Mouse (Mus musculus): Measurements from ENCODE around the gene Apol9a. TPM values are rescaled to one million over a fixed set of nuclear protein-coding genes. Genes with fewer than 3 reads are reported as not detected.
"Not testable (repeated sequence)": the region's sequence is repeated elsewhere in the genome, so short reads cannot be mapped to it uniquely, and the experiment has no call there.

Gene Apol9a
- not detected in 2 replicates for polyA plus RNA-seq (2016; fragmentation: Nextera tagmentation; extraction: Ambion mirVana)

DNA sequence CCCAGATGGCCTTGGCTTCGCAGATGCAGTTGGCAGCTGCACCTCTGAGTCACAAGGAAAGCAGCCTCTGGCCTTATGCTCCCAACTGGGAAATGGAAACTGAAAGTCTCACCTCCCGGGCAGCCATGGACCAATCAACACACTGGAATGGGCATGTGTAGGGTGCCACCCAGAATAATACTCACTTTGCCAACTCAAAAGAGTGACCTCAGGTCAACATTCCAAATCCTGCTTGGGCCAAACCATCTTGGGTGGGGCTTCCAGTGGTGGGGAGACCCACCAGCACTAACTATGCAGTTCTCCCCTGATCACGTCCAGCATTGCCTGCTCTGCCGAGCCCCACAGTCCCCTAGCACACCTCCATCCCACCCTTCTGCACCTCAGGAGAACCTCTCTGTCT, at the start of gene Apol9a:
Gene Apol9a, minus strand, starts transcription at position 101 of the 400 bp plus-strand sequence.
- not testable (repeated sequence) for H3K4me3 ChIP-seq; H3K27ac ChIP-seq (replicated peaks); H3K4me1 ChIP-seq; H3K36me3 ChIP-seq (replicated peaks); H3K27me3 ChIP-seq (replicated peaks; ENCODE audit: low read depth, poor library complexity, severe bottlenecking); DNase-seq (ENCODE audit: low spot score); H3K9me3 ChIP-seq
- WGBS = 92% methylated on average over 3 of the region's 4 CpGs

DNA sequence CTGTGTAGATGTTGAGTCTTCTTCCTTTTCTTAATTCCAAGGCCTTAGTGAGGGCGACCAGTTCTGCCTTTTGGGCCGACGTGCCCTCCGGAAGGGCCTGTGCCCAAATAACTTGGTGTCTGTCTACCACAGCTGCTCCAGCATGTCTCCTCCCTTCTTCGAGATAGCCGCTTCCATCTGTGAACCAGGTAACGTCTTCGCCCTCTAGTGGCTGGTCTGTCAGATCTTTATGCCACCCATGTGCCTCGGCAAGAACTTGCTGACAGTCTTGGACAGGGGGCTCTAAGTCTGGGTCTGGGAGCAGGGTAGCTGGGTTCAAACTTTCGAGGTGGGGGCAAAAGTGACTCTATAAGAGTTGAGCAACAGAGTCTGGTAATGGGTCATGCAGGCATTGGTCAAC, 39.0 kb upstream of the Apol9a start:
- H3K4me3 ChIP-seq; H3K36me3 ChIP-seq (replicated peaks); H3K27me3 ChIP-seq (replicated peaks; ENCODE audit: low read depth, poor library complexity, severe bottlenecking); H3K4me1 ChIP-seq; H3K27ac ChIP-seq (replicated peaks); H3K9me3 ChIP-seq: not testable (repeated sequence)
- peak; percentile 15 for DNase-seq (ENCODE audit: low spot score)
- 54% methylated on average over 10 of the region's 10 CpGs for WGBS

DNA sequence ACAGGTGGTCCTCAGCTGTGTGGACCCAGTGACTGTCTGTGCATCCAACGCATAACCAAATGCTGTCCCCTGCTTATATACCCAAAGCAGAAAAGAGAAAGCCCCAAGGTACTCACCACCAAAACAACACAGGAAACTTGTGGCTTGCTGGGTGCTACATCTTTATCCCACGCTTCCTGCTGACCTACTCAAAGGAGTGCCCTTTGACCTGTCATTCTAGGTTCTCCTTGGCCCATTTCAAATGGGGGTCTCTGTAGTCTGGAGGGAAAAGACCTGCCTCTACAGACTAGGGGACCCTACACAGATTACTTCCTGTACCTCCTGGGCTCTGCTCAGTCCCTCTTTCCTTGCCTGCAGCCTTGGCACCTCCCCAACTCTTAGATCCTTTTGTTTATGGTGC, 36.5 kb upstream of the Apol9a start, which contains the start of gene Apol7b:
Gene Apol7b, minus strand, starts transcription at position 101 of the 400 bp plus-strand sequence.
- H3K27ac ChIP-seq (replicated peaks); H3K27me3 ChIP-seq (replicated peaks; ENCODE audit: low read depth, poor library complexity, severe bottlenecking); DNase-seq (ENCODE audit: low spot score); H3K36me3 ChIP-seq (replicated peaks); H3K4me1 ChIP-seq; H3K4me3 ChIP-seq; H3K9me3 ChIP-seq: not testable (repeated sequence)
- 81% methylated on average over 2 of the region's 2 CpGs for WGBS

DNA sequence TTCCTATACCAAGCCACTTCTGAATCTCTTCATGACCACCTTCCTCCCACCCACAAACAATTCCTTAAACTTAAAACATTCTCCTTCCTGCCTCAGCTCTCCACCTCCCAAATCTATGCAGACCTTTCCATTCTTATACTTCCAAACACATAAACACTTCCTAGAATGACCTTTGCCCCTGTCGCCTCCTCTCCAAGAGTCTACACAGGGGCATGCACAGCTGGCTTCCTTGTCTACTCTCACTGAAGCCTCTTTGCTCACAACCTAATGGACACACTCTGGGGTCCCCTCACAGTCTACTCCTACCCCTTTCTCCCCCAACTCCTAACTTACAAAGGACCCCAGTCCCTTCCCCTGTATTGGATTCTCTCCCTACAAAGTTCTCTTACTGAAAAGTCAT, 34.7 kb upstream of the Apol9a start:
- not testable (repeated sequence) for H3K27ac ChIP-seq (replicated peaks); H3K36me3 ChIP-seq (replicated peaks); H3K4me3 ChIP-seq; DNase-seq (ENCODE audit: low spot score); H3K27me3 ChIP-seq (replicated peaks; ENCODE audit: low read depth, poor library complexity, severe bottlenecking); H3K9me3 ChIP-seq; H3K4me1 ChIP-seq
- WGBS = 79% methylated on average over 1 of the region's 1 CpGs

DNA sequence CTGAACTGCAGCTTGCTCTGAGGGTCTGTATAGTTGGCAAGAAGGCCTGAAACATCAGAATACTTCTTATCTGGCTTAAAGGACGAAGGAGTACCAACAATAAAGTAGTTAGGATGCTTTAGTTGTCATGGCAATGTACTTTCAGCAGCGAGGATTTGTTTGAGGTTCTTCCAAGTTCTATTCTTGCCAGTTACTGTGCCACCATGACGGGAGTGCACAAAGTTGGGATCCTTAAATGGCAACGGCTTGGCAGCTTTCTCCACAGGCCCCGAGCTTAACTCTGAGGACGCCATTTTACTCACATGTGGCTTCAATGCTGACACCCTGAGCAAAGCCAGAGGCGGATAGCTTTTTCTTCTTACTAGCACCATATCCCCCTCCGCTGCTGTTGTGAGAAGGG, 33.8 kb upstream of the Apol9a start:
- DNase-seq (ENCODE audit: low spot score); H3K9me3 ChIP-seq; H3K27me3 ChIP-seq (replicated peaks; ENCODE audit: low read depth, poor library complexity, severe bottlenecking); H3K36me3 ChIP-seq (replicated peaks); H3K27ac ChIP-seq (replicated peaks); H3K4me3 ChIP-seq; H3K4me1 ChIP-seq: not testable (repeated sequence)
- 84% methylated on average over 8 of the region's 8 CpGs for WGBS

DNA sequence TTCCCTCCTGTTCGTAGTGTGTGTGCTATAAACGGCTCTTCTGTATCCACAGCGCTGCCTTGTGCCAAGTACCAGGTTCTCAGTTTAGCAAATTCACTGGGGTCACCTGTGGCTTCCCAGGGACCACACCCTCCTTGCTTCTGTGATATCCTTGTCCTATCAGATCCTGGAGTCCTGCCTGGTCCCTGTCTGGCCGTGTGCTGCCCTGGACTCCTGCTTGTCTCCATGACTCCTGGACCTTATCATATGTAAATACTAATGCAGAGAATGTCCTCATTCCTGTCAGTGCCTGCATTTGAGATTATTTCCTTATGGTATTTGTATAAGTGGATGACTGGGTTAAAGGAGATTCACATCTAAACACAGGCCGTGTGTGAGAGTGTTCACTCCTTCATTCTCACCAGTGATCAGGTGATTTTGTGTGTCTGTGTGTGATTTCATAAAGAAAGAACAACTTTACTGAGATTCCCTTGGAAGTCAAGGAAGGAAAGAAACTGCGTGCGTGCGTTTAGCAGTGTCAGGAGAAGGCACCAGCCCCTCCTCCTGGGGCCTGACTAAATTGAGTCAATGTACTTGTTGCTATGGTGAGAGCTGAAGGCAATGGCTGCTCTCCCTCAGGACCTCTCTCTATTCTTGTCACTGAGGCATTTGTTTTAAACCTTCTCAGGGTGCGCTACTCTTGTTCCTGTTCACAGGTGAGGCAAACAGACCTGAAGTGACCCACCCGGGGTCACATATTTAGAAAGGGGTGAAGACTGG, 17.9 kb upstream of the Apol9a start:
- DNase-seq (ENCODE audit: low spot score); H3K27ac ChIP-seq (replicated peaks); H3K4me1 ChIP-seq; H3K4me3 ChIP-seq; H3K27me3 ChIP-seq (replicated peaks; ENCODE audit: low read depth, poor library complexity, severe bottlenecking); H3K9me3 ChIP-seq; H3K36me3 ChIP-seq (replicated peaks): not testable (repeated sequence)
- 82% methylated on average over 9 of the region's 10 CpGs for WGBS

DNA sequence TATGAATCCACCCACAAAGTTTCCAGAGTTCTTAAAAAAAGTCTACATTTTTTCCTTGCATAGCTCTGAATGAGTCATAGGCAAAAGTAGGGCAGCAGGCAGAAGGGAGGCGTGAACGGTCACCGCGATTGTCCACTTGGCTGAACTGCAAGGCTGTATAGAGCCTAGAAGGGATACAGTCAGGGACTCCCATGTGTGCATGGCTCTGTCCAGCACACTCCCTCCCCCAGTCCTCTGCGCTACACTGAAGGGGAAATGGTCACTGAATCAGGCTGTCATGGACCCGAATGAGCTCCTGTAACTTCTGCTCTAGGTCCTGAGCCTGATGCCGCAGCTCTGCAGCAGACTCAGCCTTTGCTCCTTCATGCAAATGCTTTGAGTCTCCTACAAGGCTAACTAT, 12.0 kb upstream of the Apol9a start:
- 81% methylated on average over 5 of the region's 7 CpGs for WGBS
- not testable (repeated sequence) for H3K4me3 ChIP-seq; H3K36me3 ChIP-seq (replicated peaks); H3K27ac ChIP-seq (replicated peaks); H3K27me3 ChIP-seq (replicated peaks; ENCODE audit: low read depth, poor library complexity, severe bottlenecking); DNase-seq (ENCODE audit: low spot score); H3K9me3 ChIP-seq; H3K4me1 ChIP-seq

DNA sequence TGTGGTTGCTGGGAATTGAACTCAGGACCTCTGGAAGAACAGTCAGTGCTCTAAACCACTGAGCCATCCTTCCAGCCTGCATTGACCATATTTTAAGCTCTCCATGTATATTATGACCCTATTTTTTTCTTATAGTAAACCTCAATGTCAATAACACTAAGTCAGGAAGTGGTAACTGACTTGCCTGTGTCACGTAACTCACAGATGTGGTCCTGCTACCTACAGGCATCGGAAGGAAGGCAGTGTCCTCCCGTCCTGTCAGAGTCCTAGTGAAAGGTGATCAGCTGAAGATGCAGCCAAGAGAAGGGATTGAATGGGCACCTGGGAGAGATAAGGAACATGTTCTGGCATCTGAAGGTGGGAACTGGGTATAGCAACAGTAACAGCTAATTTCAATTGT, 8.7 kb upstream of the Apol9a start:
- not testable (repeated sequence) for H3K4me3 ChIP-seq; H3K27ac ChIP-seq (replicated peaks); H3K4me1 ChIP-seq; DNase-seq (ENCODE audit: low spot score); H3K9me3 ChIP-seq; H3K27me3 ChIP-seq (replicated peaks; ENCODE audit: low read depth, poor library complexity, severe bottlenecking); H3K36me3 ChIP-seq (replicated peaks)
- 67% methylated on average over 1 of the region's 3 CpGs for WGBS

DNA sequence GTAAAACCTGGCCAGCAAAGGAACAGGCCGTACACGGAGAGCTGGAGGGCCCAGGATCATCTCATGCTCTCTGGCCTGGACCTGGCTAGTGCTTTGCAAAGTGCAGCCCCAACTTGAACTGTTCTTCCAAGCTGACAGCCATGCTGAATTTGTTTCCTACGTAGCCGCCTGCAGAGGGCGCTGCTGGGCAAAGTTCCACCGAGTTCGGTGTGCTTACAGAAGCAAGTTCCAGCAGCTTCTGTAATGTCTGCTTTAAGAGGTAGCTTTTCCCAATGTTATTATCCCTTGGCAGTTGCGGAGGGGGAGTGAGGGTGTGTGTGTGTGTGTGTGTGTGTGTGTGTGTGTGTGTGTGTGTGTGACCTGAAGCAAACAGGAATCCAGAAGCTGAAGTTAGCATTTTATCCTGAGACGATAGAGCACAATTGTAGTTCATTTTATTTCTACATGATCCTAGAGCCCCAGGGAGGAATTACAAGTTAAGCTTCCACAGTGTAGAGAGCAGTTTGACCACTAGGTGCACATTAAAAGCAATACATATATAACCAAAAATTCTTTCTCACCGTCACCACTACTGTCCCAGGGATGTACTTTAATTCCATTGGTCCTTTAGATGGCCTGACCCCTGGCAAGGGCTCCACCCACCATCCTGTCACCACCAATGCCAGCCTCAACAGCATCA, 5.9 kb upstream of the Apol9a start:
- DNase-seq (ENCODE audit: low spot score); H3K36me3 ChIP-seq (replicated peaks); H3K27ac ChIP-seq (replicated peaks); H3K9me3 ChIP-seq; H3K27me3 ChIP-seq (replicated peaks; ENCODE audit: low read depth, poor library complexity, severe bottlenecking); H3K4me1 ChIP-seq; H3K4me3 ChIP-seq: not testable (repeated sequence)
- 26% methylated on average over 5 of the region's 10 CpGs for WGBS

DNA sequence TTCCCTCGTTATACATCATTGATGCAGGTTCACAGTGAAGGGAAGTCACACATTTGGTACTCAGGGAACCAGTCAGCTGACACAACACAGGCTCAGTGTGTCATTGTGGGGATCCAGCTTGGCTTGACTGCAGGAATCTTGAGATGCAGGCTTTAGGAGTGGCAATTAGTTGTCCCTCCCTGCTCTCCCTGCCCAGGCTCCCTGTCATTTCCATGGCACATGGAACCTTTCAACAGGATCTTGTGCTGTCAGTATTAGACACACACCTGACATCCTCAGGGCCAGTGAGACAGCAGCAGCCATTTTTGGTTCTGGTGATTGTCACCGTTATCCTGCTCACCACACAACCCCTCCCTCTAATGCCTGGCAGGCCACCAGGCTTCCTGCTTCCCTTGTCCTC, 4.7 kb upstream of the Apol9a start:
- not testable (repeated sequence) for H3K27ac ChIP-seq (replicated peaks); H3K9me3 ChIP-seq; H3K4me1 ChIP-seq; DNase-seq (ENCODE audit: low spot score); H3K27me3 ChIP-seq (replicated peaks; ENCODE audit: low read depth, poor library complexity, severe bottlenecking); H3K36me3 ChIP-seq (replicated peaks); H3K4me3 ChIP-seq
- WGBS = 77% methylated on average over 2 of the region's 2 CpGs

DNA sequence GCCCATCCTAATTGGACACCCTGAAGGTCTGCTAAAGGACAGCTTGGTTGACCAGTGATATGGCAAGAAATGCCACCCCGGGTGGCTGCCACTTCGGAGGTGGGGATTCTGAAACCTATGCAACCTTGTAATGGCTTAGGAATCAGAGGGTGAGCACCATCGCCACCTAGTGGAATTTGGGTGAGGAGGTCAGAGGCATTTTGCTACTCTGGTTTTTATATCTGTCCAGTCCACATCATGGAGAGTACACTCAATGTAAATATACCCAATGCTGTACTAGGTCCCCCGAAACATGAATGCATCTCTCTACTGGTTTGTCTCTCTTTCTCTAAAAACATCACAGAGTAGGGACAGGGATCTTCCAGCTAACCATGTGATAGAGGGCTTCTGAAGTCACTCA, 1.8 kb upstream of the Apol9a start:
- not testable (repeated sequence) for H3K27ac ChIP-seq (replicated peaks); H3K4me1 ChIP-seq; DNase-seq (ENCODE audit: low spot score); H3K9me3 ChIP-seq; H3K27me3 ChIP-seq (replicated peaks; ENCODE audit: low read depth, poor library complexity, severe bottlenecking); H3K4me3 ChIP-seq; H3K36me3 ChIP-seq (replicated peaks)
- WGBS = 35% methylated on average over 4 of the region's 4 CpGs

DNA sequence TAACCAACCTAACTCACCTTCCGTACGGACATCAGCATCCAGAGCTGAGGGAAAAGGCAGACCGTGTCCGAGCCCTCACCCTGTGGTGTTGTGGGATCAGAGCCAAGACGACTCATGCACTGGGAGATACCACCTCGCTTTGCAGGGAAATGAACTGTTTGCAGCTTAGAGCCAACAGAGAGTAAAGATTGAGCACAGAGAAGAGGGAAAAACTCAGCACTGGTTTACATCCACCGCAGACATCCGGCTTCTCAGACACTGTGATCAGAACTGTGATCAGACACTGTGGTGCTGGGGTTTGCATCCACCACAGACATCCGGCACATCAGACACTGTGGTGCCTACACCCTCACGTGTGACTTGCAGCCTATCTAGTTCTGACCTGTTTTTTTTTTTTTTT, 4.6 kb downstream of the Apol9a start:
- not testable (repeated sequence) for DNase-seq (ENCODE audit: low spot score); H3K27me3 ChIP-seq (replicated peaks; ENCODE audit: low read depth, poor library complexity, severe bottlenecking); H3K9me3 ChIP-seq; H3K36me3 ChIP-seq (replicated peaks); H3K27ac ChIP-seq (replicated peaks); H3K4me1 ChIP-seq; H3K4me3 ChIP-seq
- 90% methylated on average over 10 of the region's 10 CpGs for WGBS

DNA sequence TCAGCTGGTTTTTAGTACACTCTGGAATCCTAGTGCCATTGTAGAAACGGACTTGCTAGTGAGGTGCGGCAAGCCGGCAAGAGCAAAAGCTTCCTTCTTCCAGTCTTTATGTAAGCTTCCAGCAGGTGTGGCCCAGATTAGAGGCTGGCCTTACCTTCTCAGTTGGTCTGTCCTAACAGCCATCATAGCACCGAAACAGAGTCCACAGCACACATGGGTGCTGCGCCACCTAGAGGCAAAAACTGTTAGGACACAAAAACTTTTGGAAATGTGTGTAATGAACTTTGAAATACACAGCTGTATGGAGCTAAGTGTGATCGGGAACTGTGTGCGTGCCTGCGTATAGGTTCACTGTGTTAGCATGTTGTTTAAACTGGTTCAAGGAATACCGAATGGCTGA, 11.9 kb downstream of the Apol9a start, which contains the start of gene Apol7a:
Gene Apol7a, minus strand, starts transcription at position 84 of the 400 bp plus-strand sequence.
- not testable (repeated sequence) for H3K4me1 ChIP-seq; H3K4me3 ChIP-seq; H3K27ac ChIP-seq (replicated peaks); H3K9me3 ChIP-seq; H3K36me3 ChIP-seq (replicated peaks); H3K27me3 ChIP-seq (replicated peaks; ENCODE audit: low read depth, poor library complexity, severe bottlenecking)
- 60% methylated on average over 9 of the region's 9 CpGs for WGBS
- peak; percentile 19 for DNase-seq (ENCODE audit: low spot score)
